Mouse (Mus musculus) heart, embryonic 11.5 days (tissue): Measurements from ENCODE around the gene 2810004N23Rik. TPM values are rescaled to one million over a fixed set of nuclear protein-coding genes. Genes with fewer than 3 reads are reported as not detected.

Experiments
- ATAC-seq: fragments of 200-750 bp; cut with Nextera tagmentation; replicated peaks from 2 replicates; pipeline ENCODE4 v1.8.0; 2017; ENCODE audit warnings: moderate library complexity; ENCODE audit not compliant: insufficient number of reproducible peaks, low FRiP score, low TSS enrichment
- H3K27ac ChIP-seq: fragments of 300-500 bp; sonication (generic); 2 replicates; pipeline ENCODE4 v1.5.1; 2014; ENCODE audit warnings: mild to moderate bottlenecking, low read depth, low read length
- H3K27me3 ChIP-seq: fragments of 300-500 bp; sonication (generic); 2 replicates; pipeline ENCODE4 v1.6.1; 2014; ENCODE audit warnings: mild to moderate bottlenecking, low read length, mixed read lengths; ENCODE audit not compliant: control insufficient read depth, insufficient read depth
- H3K36me3 ChIP-seq: fragments of 300-500 bp; sonication (generic); 2 replicates; pipeline ENCODE4 v1.6.1; 2014; ENCODE audit warnings: mild to moderate bottlenecking, low read length, moderate library complexity, mixed read lengths; ENCODE audit not compliant: control insufficient read depth, insufficient read depth
- H3K4me1 ChIP-seq: fragments of 300-500 bp; sonication (generic); 2 replicates; pipeline ENCODE4 v1.6.1; 2014; ENCODE audit warnings: low read length; ENCODE audit not compliant: control insufficient read depth, insufficient read depth
- H3K4me2 ChIP-seq: fragments of 300-500 bp; sonication (generic); 2 replicates; pipeline ENCODE4 v1.6.1; 2014; ENCODE audit warnings: mild to moderate bottlenecking, moderate library complexity
- H3K4me3 ChIP-seq: fragments of 300-500 bp; sonication (generic); 2 replicates; pipeline ENCODE4 v1.5.1; 2014; ENCODE audit warnings: low read depth, low read length
- H3K9ac ChIP-seq: fragments of 300-500 bp; sonication (generic); 2 replicates; pipeline ENCODE4 v1.6.1; 2014; ENCODE audit warnings: mild to moderate bottlenecking, low read depth, low read length, moderate library complexity
- H3K9me3 ChIP-seq: fragments of 300-500 bp; sonication (generic); replicated peaks from 2 replicates; pipeline ENCODE4 v1.6.1; 2016; ENCODE audit warnings: low read length; ENCODE audit not compliant: control insufficient read depth
- WGBS: fragments of 180-500 bp; shearing (Covaris S2); extraction: QIAGEN DNeasy Blood & Tissue Kit; methylation state at CpG from one replicate; pipeline ENCODE4 v1.1.7; 2014; ENCODE audit not compliant: insufficient replicate concordance; 5-methylcytosine and 5-hydroxymethylcytosine counted together
- polyA plus RNA-seq: library from polyadenylated mRNA; unstranded; fragments of >200 nt; fragmentation: Nextera tagmentation; extraction: Ambion mirVana; gene quantifications from 2 replicates; pipeline ENCODE4 v1.2.1, GENCODE M21; 2014

The 2810004N23Rik gene
- polyA plus RNA-seq, 1 experiment from 2014 or later: 47.9 TPM

- WGBS: under 1% methylated on average over 114 of the region's 114 CpGs
- Histone ChIP-seq H3K36me3 (peaks cover 16% of the 10 kb centered on the region), H3K9ac (peak within 1 kb of the TSS; percentile 88), H3K4me3 (peak within 1 kb of the TSS; percentile 99), H3K27me3 (no peaks in the 10 kb centered on the region), H3K27ac (peak within 1 kb of the TSS; percentile 75), H3K9me3 (no peaks in the 10 kb centered on the region), H3K4me1 (peaks cover 19% of the 10 kb centered on the region), H3K4me2 (peak within 1 kb of the TSS; percentile 100)
- ATAC-seq: peak; percentile 84
Measured at GRCm38 (mm10) chr8:124897386-124898250, 34.7 kb upstream of the 2810004N23Rik start, which contains the start of the genes Exoc8 and Sprtn. TSS of gene Exoc8 (minus strand) at chr8:124897705. TSS of gene Sprtn (plus strand) at chr8:124897886.

- Histone ChIP-seq H3K27ac (peak overlapping the region; percentile 72), H3K4me2 (peak overlapping the region; percentile 100), H3K4me3 (peak overlapping the region; percentile 99), H3K4me1 (peaks cover 19% of the 10 kb centered on the region), H3K9ac (peak overlapping the region; percentile 88), H3K36me3 (peaks cover 12% of the 10 kb centered on the region), H3K27me3 (no peaks in the 10 kb centered on the region), H3K9me3 (no peaks in the 10 kb centered on the region)
- ATAC-seq: peak; percentile 24; the same call in 1 of the 2 replicates
- 1% methylated on average over 60 of the region's 60 CpGs for WGBS
Measured at GRCm38 (mm10) chr8:124896632-124897385, 33.9 kb upstream of the 2810004N23Rik start.

- Histone ChIP-seq H3K4me3 (peak overlapping the region; percentile 99), H3K4me2 (peak overlapping the region; percentile 100), H3K36me3 (peaks cover 10% of the 10 kb centered on the region), H3K27me3 (no peaks in the 10 kb centered on the region), H3K27ac (no peak overlapping the region), H3K9ac (peak overlapping the region; percentile 88), H3K4me1 (peaks cover 19% of the 10 kb centered on the region), H3K9me3 (no peaks in the 10 kb centered on the region)
- WGBS: 84% methylated on average over 26 of the region's 26 CpGs
- ATAC-seq: no peak
Measured at GRCm38 (mm10) chr8:124896010-124896631, 33.2 kb upstream of the 2810004N23Rik start.

- Histone ChIP-seq H3K9me3 (peaks cover 5% of the 10 kb centered on the region; the same call in 1 of the 2 replicates), H3K4me1 (peaks cover 13% of the 10 kb centered on the region), H3K36me3 (peaks cover 25% of the 10 kb centered on the region), H3K4me3 (no peak overlapping the region), H3K27me3 (no peaks in the 10 kb centered on the region), H3K9ac (no peak overlapping the region), H3K27ac (no peak overlapping the region), H3K4me2 (no peak overlapping the region)
- ATAC-seq: no peak
- 73% methylated on average over 3 of the region's 3 CpGs for WGBS
Measured at GRCm38 (mm10) chr8:124892596-124892995, 29.7 kb upstream of the 2810004N23Rik start.

DNA sequence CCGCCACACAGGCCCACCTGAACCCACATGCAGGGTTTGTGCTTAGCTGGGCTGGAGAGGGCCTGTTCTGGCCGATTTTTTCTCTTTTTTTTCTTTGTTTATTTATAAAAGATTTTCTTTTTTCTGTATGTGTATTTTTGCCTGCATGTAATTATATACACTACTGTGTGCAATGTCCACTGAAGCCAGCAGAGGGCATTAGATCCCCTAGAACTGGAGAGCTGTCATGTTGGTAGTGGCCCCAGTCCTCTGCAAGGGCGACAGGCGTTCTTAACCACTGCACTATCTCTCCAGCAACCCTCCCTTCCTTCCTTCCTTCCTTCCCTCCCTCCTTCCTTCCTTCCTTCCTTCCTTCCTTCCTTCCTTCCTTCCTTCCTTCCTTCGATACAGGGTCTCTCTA is 25.5 kb upstream of the 2810004N23Rik start:
- Histone ChIP-seq H3K4me3 (no peak overlapping the region), H3K9ac (no peak overlapping the region), H3K9me3 (peaks cover 5% of the 10 kb centered on the region; the same call in 1 of the 2 replicates), H3K27ac (no peak overlapping the region), H3K4me2 (no peak overlapping the region), H3K4me1 (no peaks in the 10 kb centered on the region), H3K27me3 (no peaks in the 10 kb centered on the region), H3K36me3 (peaks cover 59% of the 10 kb centered on the region)
- WGBS: 88% methylated on average over 5 of the region's 5 CpGs
- ATAC-seq: no peak

- no peak overlapping the region for H3K27ac ChIP-seq
- H3K9ac ChIP-seq: no peak overlapping the region
- no peaks in the 10 kb centered on the region for H3K27me3 ChIP-seq
- no peak for ATAC-seq
- H3K4me1 ChIP-seq: peaks cover 5% of the 10 kb centered on the region; the same call in 1 of the 2 replicates
- no peaks in the 10 kb centered on the region for H3K9me3 ChIP-seq
- H3K36me3 ChIP-seq: peaks cover 44% of the 10 kb centered on the region
- no peak overlapping the region for H3K4me3 ChIP-seq
- no peak overlapping the region for H3K4me2 ChIP-seq
- 61% methylated on average over 10 of the region's 10 CpGs for WGBS
Measured at GRCm38 (mm10) chr8:124878946-124879526, 16.1 kb upstream of the 2810004N23Rik start.

DNA sequence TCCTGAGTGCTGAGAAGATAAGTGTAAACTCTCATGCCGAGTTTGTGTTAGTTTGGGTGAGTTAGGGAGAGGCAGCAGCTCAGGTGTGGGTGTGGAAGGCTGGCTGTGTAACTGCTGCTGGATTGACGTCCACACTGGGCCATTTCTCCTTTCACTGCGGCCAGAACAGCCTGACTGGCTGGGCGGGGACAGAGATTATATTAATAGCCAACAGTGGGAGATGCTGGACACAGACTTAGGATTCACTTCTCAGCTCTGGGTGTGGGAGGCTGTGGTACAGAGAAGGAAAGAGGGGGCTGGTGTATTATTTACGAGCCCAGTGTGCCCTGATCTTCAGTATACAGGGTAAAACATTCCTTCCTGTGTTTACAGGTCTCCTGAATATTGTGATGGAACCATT is 15.2 kb upstream of the 2810004N23Rik start:
- Histone ChIP-seq H3K27me3 (no peaks in the 10 kb centered on the region), H3K4me3 (no peak overlapping the region), H3K9me3 (no peaks in the 10 kb centered on the region), H3K27ac (no peak overlapping the region), H3K9ac (no peak overlapping the region), H3K36me3 (peaks cover 44% of the 10 kb centered on the region), H3K4me1 (peaks cover 5% of the 10 kb centered on the region; the same call in 1 of the 2 replicates), H3K4me2 (no peak overlapping the region)
- WGBS: 81% methylated on average over 5 of the region's 5 CpGs
- no peak for ATAC-seq

DNA sequence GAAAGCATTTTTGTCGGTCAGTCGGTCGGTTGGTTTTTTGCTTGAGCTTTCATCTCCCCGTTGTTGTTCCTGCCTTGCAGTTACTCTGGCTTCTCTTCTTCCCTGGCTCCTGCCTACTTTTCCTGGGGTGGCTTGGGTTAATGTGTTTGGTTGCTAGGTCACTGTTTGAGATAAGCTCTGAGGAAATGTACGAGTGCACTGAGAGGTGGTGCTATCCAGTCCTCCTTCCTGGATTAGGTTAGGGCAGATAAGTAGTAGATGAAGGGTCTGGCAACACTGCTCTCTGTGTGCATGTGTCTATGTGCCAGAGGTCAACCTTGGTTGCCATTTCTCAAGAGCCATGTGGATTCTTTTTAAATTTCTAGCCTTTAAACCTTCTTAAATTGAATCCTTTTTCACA is 9.8 kb upstream of the 2810004N23Rik start:
- ATAC-seq: no peak

More for the DNA sequence above, 9.8 kb upstream of the 2810004N23Rik start:
- no peak overlapping the region for H3K9ac ChIP-seq
- no peaks in the 10 kb centered on the region for H3K27me3 ChIP-seq
- H3K4me3 ChIP-seq: no peak overlapping the region
- no peak overlapping the region for H3K4me2 ChIP-seq
- H3K36me3 ChIP-seq: peaks cover 26% of the 10 kb centered on the region
- no peaks in the 10 kb centered on the region for H3K9me3 ChIP-seq
- 49% methylated on average over 5 of the region's 5 CpGs for WGBS
- peak overlapping the region; percentile 35; the same call in 1 of the 2 replicates for H3K27ac ChIP-seq
- H3K4me1 ChIP-seq: peaks cover 17% of the 10 kb centered on the region
